Mouse (Mus musculus) midbrain, embryonic 10.5 days (tissue): ENCODE results near the gene Ip6k3. TPM values are rescaled to one million over a fixed set of nuclear protein-coding genes. Genes with fewer than 3 reads are reported as not detected.

ENCODE experiments used
- DNase-seq: peaks from one replicate; pipeline ENCODE4 v3.0.0-alpha.2; 2017; ENCODE audit warnings: low spot score
- H3K27ac ChIP-seq: fragments of 300-500 bp; sonication (generic); replicated peaks from 2 replicates; pipeline ENCODE4 v1.5.1; 2016; ENCODE audit warnings: mild to moderate bottlenecking
- H3K27me3 ChIP-seq: fragments of 300-500 bp; sonication (generic); 2 replicates; pipeline ENCODE4 v1.6.1; 2016; ENCODE audit warnings: low read depth, mild to moderate bottlenecking; ENCODE audit not compliant: poor library complexity, severe bottlenecking
- H3K36me3 ChIP-seq: fragments of 300-500 bp; sonication (generic); 2 replicates; pipeline ENCODE4 v1.6.1; 2016; ENCODE audit warnings: mild to moderate bottlenecking, moderate library complexity
- H3K4me1 ChIP-seq: fragments of 300-500 bp; sonication (generic); 2 replicates; pipeline ENCODE4 v1.6.1; 2016
- H3K4me3 ChIP-seq: fragments of 300-500 bp; sonication (generic); 2 replicates; pipeline ENCODE4 v1.5.1; 2016; ENCODE audit warnings: mild to moderate bottlenecking, moderate library complexity
- H3K9me3 ChIP-seq: fragments of 300-500 bp; sonication (generic); replicated peaks from 2 replicates; pipeline ENCODE4 v1.6.1; 2016; ENCODE audit warnings: mild to moderate bottlenecking
- WGBS: fragments of 180-500 bp; shearing (Covaris S2); methylation state at CpG from one replicate; pipeline ENCODE4 v1.1.7; 2016; 5-methylcytosine and 5-hydroxymethylcytosine counted together
- polyA plus RNA-seq: library from polyadenylated mRNA; unstranded; fragments of >200 nt; fragmentation: Nextera tagmentation; extraction: Ambion mirVana; gene quantifications from 2 replicates; pipeline ENCODE4 v1.2.1, GENCODE M21; 2016

The Ip6k3 gene
- polyA plus RNA-seq: 0.29 TPM in 1 of 2 replicates, not detected in the other

DNA sequence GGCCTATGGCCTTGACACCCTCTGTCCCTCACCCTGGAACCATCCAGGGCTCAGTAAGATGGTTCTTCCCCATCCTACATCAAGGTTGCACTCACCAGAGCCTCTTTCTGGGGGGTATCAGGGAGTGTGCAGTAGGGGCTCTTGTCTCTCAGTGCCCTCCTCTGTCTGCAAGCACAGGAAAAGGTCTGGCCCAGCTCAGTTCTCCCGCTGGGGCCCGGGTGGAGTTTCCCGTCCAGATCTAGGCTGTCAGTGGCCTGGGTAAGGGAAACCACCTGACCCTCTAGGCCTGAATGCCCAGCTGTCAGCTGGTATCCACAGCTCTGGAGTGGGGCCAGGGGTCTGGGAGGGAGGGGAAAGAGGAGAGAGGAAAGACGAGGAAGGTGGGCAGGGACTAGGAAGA lies at the start of gene Ip6k3:
TSS of gene Ip6k3 (minus strand) at position 251 of the 400 bp plus-strand sequence.
- Histone ChIP-seq H3K4me3 (no peak within 1 kb of the TSS), H3K36me3 (no peaks in the 10 kb centered on the region), H3K27me3 (no peaks in the 10 kb centered on the region), H3K4me1 (no peaks in the 10 kb centered on the region), H3K9me3 (no peaks in the 10 kb centered on the region), H3K27ac (0 out of 2 replicates have a peak within 1 kb of the TSS, but pooled peaks have one; percentile 1)
- WGBS: 88% methylated on average over 4 of the region's 4 CpGs
- DNase-seq: no peak

DNA sequence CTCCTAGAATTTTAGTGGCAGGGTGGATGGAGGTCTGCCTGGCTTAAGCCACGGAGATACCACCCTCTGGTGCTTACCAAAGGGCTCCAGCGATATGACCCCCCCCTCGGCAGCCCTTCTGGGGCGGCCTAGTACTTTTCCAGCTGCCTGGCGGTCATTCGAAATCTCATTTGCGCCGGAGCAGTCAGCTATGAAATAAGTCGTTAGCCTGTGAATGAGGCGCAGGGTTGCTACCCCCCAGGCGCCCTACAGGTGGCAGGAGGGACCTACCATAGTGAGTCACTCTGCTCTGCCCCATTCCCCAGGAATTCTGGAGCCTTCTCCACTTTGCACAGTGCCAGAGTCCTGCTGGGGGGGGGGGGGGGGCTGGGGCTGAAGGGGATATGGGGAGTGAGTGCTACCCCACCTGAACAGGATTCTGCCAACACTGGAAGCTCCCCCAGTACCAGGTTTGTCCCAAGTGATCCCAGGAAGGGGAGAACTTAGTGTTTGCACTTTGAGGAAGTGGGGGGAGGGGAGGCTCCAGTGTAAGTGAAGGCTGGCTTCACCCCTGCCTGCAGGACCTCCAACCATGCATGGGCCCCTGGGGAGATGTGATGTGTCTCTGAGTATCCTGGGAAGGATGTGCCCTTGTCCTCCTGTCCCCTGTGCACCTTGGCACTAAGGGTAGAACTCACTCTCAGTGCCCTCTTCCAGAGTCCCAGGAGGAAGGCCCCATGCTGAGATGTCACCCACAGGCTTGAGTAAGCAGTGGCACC lies 45.4 kb upstream of the Ip6k3 start:
- DNase-seq: peak; percentile 61
- H3K27me3 ChIP-seq: peaks cover 14% of the 10 kb centered on the region
- H3K4me1 ChIP-seq: peaks cover 42% of the 10 kb centered on the region
- WGBS: 4% methylated on average over 11 of the region's 11 CpGs
- H3K4me3 ChIP-seq: no peak overlapping the region
- H3K36me3 ChIP-seq: no peaks in the 10 kb centered on the region
- no peaks in the 10 kb centered on the region for H3K9me3 ChIP-seq
- peak overlapping the region; percentile 61 for H3K27ac ChIP-seq

DNA sequence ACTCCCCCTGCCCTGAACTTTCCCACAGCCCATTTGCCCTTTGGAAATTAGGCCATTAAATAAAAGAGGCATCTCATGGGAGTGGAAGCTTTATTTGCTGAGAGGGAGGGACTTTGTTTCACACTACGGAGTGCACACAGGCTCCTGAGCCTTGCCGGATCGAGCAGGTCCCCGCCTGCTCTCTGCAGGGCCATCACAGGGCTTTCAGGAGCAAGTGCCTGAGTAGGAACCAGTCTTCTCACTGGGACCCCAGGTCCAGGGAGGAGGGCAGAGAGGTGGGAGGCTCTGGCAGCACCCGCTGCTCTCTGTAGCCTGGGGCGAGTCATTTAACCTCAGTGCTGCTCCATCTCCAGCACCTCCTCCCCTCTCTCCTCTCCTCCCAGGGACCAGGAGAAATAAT lies 44.4 kb upstream of the Ip6k3 start:
- WGBS: 51% methylated on average over 6 of the region's 6 CpGs
- no peak for DNase-seq
- no peaks in the 10 kb centered on the region for H3K9me3 ChIP-seq
- H3K4me1 ChIP-seq: peaks cover 45% of the 10 kb centered on the region
- no peak overlapping the region for H3K4me3 ChIP-seq
- no peaks in the 10 kb centered on the region for H3K36me3 ChIP-seq
- H3K27me3 ChIP-seq: peaks cover 14% of the 10 kb centered on the region
- peak overlapping the region; percentile 61 for H3K27ac ChIP-seq

DNA sequence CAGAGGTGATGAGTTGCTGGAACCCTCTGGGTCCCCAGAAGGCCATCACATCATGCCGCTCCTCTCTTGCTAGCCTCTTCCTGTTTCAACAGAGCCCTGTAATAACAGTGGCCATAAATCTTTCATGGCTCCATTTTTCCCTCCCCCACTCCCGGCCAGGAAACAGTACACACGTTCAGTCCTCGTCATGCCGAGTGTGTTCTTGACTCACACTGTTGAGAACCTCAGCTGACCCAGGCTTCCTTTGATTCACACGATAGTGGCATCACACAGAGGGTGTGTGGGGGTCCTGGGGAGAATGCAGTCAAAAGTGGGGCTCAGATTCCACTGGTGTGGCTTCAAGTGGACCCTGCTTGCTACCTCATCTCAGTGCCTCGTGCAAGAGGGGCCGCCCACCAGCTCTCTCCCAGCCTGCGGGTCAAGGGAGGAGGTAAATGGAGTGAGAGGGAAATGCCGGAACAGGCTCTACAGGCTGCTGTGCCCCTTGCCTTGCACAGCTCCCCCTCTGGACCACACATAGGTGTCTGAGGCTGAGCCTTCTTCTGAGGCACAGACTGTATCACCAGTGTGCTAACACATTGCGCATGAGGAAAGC lies 39.6 kb upstream of the Ip6k3 start:
- H3K27ac ChIP-seq: no peak overlapping the region
- H3K9me3 ChIP-seq: no peaks in the 10 kb centered on the region
- 85% methylated on average over 11 of the region's 11 CpGs for WGBS
- no peak overlapping the region for H3K4me3 ChIP-seq
- peaks cover 19% of the 10 kb centered on the region for H3K27me3 ChIP-seq
- peaks cover 64% of the 10 kb centered on the region for H3K4me1 ChIP-seq
- no peak for DNase-seq
- peaks cover 4% of the 10 kb centered on the region for H3K36me3 ChIP-seq

DNA sequence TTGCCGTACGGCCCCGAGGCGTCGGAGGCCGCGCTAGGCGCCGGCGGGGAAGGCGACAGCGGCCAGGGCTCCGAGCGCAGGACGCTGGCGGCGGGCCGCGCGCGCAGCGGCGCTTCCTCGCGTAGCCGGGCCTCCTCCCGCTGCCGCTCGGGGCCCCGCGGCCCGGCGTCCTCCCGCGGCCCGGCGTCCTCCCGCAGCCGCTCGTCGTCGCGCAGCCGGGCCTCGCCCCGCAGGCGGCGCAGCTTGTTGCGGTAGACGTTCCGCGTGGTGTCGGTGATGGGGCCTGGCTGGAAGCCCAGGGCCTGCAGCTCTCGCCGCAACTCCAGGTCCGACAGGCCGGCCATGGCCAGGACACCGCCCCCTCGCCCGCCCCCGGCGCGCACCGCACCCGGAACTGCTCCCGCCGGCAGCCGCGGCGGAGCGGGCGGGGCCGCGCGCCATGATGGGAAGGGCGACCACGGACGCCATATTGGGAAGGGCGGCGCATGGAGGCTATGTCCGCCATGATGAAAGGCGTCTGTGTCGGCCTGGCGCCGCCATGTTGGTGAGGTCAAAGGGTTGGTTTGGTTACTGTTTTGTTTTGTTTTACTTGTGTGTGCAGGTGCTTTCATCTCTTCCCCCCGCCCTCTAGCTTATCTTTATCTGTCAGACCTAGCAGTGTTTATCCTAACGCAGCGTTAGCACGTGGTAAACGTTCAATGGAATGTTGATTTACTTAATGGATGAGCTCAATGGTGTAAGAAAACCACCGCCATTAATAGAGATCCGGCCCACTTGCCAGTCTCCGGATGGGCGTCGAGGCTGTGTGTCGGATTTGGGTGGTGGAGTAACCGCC lies 36.7 kb upstream of the Ip6k3 start, which contains the start of gene Lemd2:
TSS of gene Lemd2 (minus strand) at position 395 of the 835 bp plus-strand sequence.
- DNase-seq: peak; percentile 93
- Histone ChIP-seq H3K27ac (peak within 1 kb of the TSS; percentile 97), H3K36me3 (peaks cover 33% of the 10 kb centered on the region), H3K4me3 (peak within 1 kb of the TSS; percentile 96), H3K4me1 (peaks cover 52% of the 10 kb centered on the region), H3K9me3 (peaks cover 4% of the 10 kb centered on the region; the same call in 1 of the 2 replicates), H3K27me3 (0 out of 2 replicates have a peak, but pooled peaks cover 9% of the 10 kb centered on the region)
- 5% methylated on average over 97 of the region's 97 CpGs for WGBS

- DNase-seq: peak; percentile 62
- Histone ChIP-seq H3K4me3 (peak overlapping the region; percentile 96), H3K27ac (peak overlapping the region; percentile 97), H3K36me3 (peaks cover 41% of the 10 kb centered on the region), H3K9me3 (peaks cover 4% of the 10 kb centered on the region; the same call in 1 of the 2 replicates), H3K4me1 (peaks cover 51% of the 10 kb centered on the region), H3K27me3 (0 out of 2 replicates have a peak, but pooled peaks cover 9% of the 10 kb centered on the region)
- under 1% methylated on average over 71 of the region's 74 CpGs for WGBS
Measured at GRCm38 (mm10) chr17:27203358-27204074, 35.9 kb upstream of the Ip6k3 start.

DNA sequence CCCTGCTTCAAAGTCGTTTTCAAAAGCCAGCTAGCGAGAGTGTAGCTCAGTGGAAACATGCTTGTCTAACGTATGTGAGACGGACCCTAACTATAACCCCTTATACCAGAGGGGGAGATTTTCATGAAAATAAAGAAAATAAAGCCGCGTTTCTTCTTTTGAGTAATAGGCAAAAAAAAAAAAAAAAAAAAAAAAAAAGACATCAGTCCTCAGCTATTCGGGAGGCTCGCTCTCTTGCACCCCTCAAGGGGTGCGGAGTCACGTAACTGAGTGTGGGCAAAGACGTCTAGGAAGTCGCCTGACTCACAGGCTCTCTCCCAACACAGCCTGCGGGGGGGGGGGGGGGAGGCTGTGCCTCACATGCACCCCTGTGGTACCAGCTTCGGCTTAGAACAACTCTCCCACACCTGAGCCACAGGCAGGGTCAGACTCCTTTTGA lies 35.3 kb upstream of the Ip6k3 start:
- WGBS: 56% methylated on average over 13 of the region's 14 CpGs

GRCm38 (mm10) chr17:27201981-27202380 lies 34.4 kb upstream of the Ip6k3 start:
- no peak for DNase-seq
- H3K36me3 ChIP-seq: peaks cover 56% of the 10 kb centered on the region
- H3K4me1 ChIP-seq: peaks cover 43% of the 10 kb centered on the region
- WGBS: 84% methylated on average over 2 of the region's 2 CpGs
- H3K27ac ChIP-seq: no peak overlapping the region
- H3K4me3 ChIP-seq: no peak overlapping the region
- H3K27me3 ChIP-seq: 0 out of 2 replicates have a peak, but pooled peaks cover 9% of the 10 kb centered on the region
- peaks cover 4% of the 10 kb centered on the region; the same call in 1 of the 2 replicates for H3K9me3 ChIP-seq

More for the DNA sequence above, 35.3 kb upstream of the Ip6k3 start:
- Histone ChIP-seq H3K27me3 (0 out of 2 replicates have a peak, but pooled peaks cover 9% of the 10 kb centered on the region), H3K4me3 (peak overlapping the region; percentile 96), H3K9me3 (peaks cover 4% of the 10 kb centered on the region; the same call in 1 of the 2 replicates), H3K4me1 (peaks cover 49% of the 10 kb centered on the region), H3K36me3 (peaks cover 47% of the 10 kb centered on the region), H3K27ac (peak overlapping the region; percentile 97)
- no peak for DNase-seq

- Histone ChIP-seq H3K27ac (no peak overlapping the region), H3K4me1 (peaks cover 41% of the 10 kb centered on the region), H3K36me3 (peaks cover 68% of the 10 kb centered on the region), H3K27me3 (0 out of 2 replicates have a peak, but pooled peaks cover 3% of the 10 kb centered on the region), H3K4me3 (no peak overlapping the region), H3K9me3 (peaks cover 4% of the 10 kb centered on the region; the same call in 1 of the 2 replicates)
- 92% methylated on average over 11 of the region's 11 CpGs for WGBS
- DNase-seq: no peak
Measured at GRCm38 (mm10) chr17:27200801-27201200, 33.2 kb upstream of the Ip6k3 start.

DNA sequence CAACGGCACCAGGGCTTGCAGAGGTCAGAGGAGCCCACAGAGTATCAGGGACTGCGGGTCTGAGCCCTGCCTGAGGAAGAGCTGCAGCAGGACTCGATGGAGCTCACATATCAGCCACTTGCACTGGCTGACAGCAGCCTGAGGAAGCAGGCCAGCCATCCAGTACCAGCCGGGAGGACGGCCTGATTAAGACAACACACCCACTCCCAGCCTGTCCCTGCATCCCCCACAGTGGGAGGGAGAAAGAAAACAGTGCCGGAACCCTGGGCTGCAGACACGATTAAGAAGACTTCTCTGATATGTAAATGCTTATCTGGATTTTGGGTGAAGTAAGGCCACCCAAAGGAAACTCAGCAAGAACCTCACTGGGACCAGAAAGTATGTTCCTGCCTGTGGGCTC lies 32.3 kb upstream of the Ip6k3 start:
- H3K27me3 ChIP-seq: no peaks in the 10 kb centered on the region
- H3K27ac ChIP-seq: 0 out of 2 replicates have a peak overlapping the region, but pooled peaks have one; percentile 13
- H3K36me3 ChIP-seq: peaks cover 77% of the 10 kb centered on the region
- DNase-seq: no peak
- peaks cover 41% of the 10 kb centered on the region for H3K4me1 ChIP-seq
- 73% methylated on average over 7 of the region's 7 CpGs for WGBS
- no peak overlapping the region for H3K4me3 ChIP-seq
- H3K9me3 ChIP-seq: peaks cover 4% of the 10 kb centered on the region; the same call in 1 of the 2 replicates

GRCm38 (mm10) chr17:27199205-27199604 lies 31.6 kb upstream of the Ip6k3 start:
- Histone ChIP-seq H3K27ac (no peak overlapping the region), H3K9me3 (peaks cover 4% of the 10 kb centered on the region; the same call in 1 of the 2 replicates), H3K36me3 (peaks cover 84% of the 10 kb centered on the region), H3K27me3 (no peaks in the 10 kb centered on the region), H3K4me3 (no peak overlapping the region), H3K4me1 (peaks cover 44% of the 10 kb centered on the region)
- DNase-seq: no peak
- WGBS: 94% methylated on average over 9 of the region's 9 CpGs
